Mouse (Mus musculus) adrenal gland, adult 18-20 months (tissue): Measurements from ENCODE around the gene Guca1b. TPM values are rescaled to one million over a fixed set of nuclear protein-coding genes. Genes with fewer than 3 reads are reported as not detected.

Source experiments
- total RNA-seq, 2 experiments: library from RNA; stranded (reverse); gene quantifications; 1 replicate in 1 of 2; 2 replicates in 1 of 2; pipeline ENCODE4 v1.2.3; 2021

The Guca1b gene
- total RNA-seq, 2 experiments from 2014 or later = 1.2 to 2.9 TPM

Other genes starting within 250 kb of the Guca1b start
- gene Mrps10, start 16.5 kb upstream of the Guca1b start, total RNA-seq = 10 to 100 TPM; 37.1 to 56.2 TPM
- gene Guca1a, start 15.2 kb downstream of the Guca1b start, total RNA-seq = 1 to 10 TPM; 1.9 to 3.1 TPM
- under 1 TPM; 0.66 to 0.77 TPM for gene AI661453, start 51.2 kb downstream of the Guca1b start, total RNA-seq
- gene 1700001C19Rik, start 52.0 kb downstream of the Guca1b start, total RNA-seq = not detected
- 10 to 100 TPM; 16.4 to 19.9 TPM for gene Taf8, start 116.9 kb downstream of the Guca1b start, total RNA-seq
- 100 to 1,000 TPM; 328 to 506 TPM for gene Ccnd3, start 119.7 kb downstream of the Guca1b start, total RNA-seq
- gene Bysl, start 226.1 kb downstream of the Guca1b start, total RNA-seq = 10 to 100 TPM; 23.0 to 24.2 TPM
- gene Med20, start 226.2 kb downstream of the Guca1b start, total RNA-seq = 10 to 100 TPM; 50.1 to 50.3 TPM
- 1 to 10 TPM; 1.6 to 3.4 TPM for gene Gm20517, start 226.2 kb downstream of the Guca1b start, total RNA-seq
- 1 to 10 TPM; 3.0 to 4.1 TPM for gene Usp49, start 245.3 kb downstream of the Guca1b start, total RNA-seq